Mouse (Mus musculus) neural tube, embryonic 13.5 days (tissue): Measurements from ENCODE around the gene Sephs1. TPM values are rescaled to one million over a fixed set of nuclear protein-coding genes. Genes with fewer than 3 reads are reported as not detected.

Experiments
- ATAC-seq: fragments of 200-750 bp; cut with Nextera tagmentation; 2 replicates; pipeline ENCODE4 v1.8.0; 2017; ENCODE audit warnings: low read depth, mild to moderate bottlenecking, moderate TSS enrichment, moderate library complexity
- H3K27ac ChIP-seq: fragments of 300-500 bp; sonication (generic); replicated peaks from 2 replicates; pipeline ENCODE4 v1.5.1; 2015; ENCODE audit warnings: moderate library complexity, mild to moderate bottlenecking, inconsistent platforms
- H3K27me3 ChIP-seq: fragments of 300-500 bp; sonication (generic); 2 replicates; pipeline ENCODE4 v1.6.1; 2015; ENCODE audit warnings: mild to moderate bottlenecking, inconsistent platforms
- H3K36me3 ChIP-seq: fragments of 300-500 bp; sonication (generic); 2 replicates; pipeline ENCODE4 v1.6.1; 2015; ENCODE audit warnings: mild to moderate bottlenecking, inconsistent platforms
- H3K4me1 ChIP-seq: fragments of 300-500 bp; sonication (generic); replicated peaks from 2 replicates; pipeline ENCODE4 v1.6.1; 2015; ENCODE audit warnings: inconsistent platforms
- H3K4me2 ChIP-seq: fragments of 300-500 bp; sonication (generic); 2 replicates; pipeline ENCODE4 v1.6.1; 2015; ENCODE audit warnings: inconsistent platforms, mild to moderate bottlenecking, moderate library complexity
- H3K4me3 ChIP-seq: fragments of 300-500 bp; sonication (generic); 2 replicates; pipeline ENCODE4 v1.5.1; 2015; ENCODE audit warnings: mild to moderate bottlenecking, inconsistent platforms
- H3K9ac ChIP-seq: fragments of 300-500 bp; sonication (generic); 2 replicates; pipeline ENCODE4 v1.6.1; 2015; ENCODE audit warnings: moderate library complexity, mild to moderate bottlenecking, inconsistent platforms
- H3K9me3 ChIP-seq: fragments of 300-500 bp; sonication (generic); 2 replicates; pipeline ENCODE4 v1.6.1; 2016; ENCODE audit warnings: inconsistent platforms
- WGBS: fragments of 180-500 bp; shearing (Covaris S2); methylation state at CpG from one replicate; pipeline ENCODE4 v1.1.7; 2015; 5-methylcytosine and 5-hydroxymethylcytosine counted together
- polyA plus RNA-seq: library from polyadenylated mRNA; unstranded; fragments of >200 nt; fragmentation: Nextera tagmentation; extraction: Ambion mirVana; gene quantifications from 2 replicates; pipeline ENCODE4 v1.2.1, GENCODE M21; 2015

The Sephs1 gene
- polyA plus RNA-seq, 1 experiment from 2014 or later = 62.5 TPM

DNA sequence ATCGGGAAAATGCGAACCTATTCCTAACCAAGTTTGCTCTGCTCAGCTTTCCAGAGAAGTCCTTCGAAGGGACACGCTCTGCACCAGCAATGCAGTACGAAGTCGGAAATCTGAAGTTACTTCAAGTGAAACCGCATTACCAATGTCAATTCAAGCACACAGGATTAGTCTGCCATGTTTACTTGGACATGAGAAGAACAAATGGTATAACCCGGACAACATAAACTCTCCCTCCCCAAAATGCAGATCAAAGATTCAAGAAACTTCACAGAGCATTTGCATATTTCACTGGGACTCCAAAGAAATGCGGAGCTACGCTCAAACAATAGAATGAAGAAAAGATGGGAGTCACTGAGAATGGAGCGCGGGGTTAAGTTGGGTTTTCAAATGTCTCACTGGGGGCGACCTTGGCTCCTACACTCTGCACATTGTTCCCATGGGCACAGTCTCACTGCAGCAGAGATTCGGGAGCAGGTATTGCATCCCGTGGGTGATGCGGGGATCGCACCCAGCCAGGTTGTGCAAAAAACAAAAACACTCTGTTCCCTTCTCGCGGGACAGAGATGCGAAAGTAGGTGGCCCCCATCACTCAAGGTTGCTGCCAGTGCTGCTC is 521 bp upstream of the Sephs1 start:
- WGBS = 2% methylated on average over 20 of the region's 20 CpGs

GRCm38 (mm10) chr2:4882249-4882791 is 956 bp downstream of the Sephs1 start:
- Histone ChIP-seq H3K27ac (peak overlapping the region; percentile 100), H3K4me2 (peak overlapping the region; percentile 83), H3K9me3 (no peaks in the 10 kb centered on the region), H3K9ac (peak overlapping the region; percentile 98), H3K27me3 (no peaks in the 10 kb centered on the region), H3K4me3 (peak overlapping the region; percentile 82), H3K4me1 (peaks cover 25% of the 10 kb centered on the region), H3K36me3 (peaks cover 24% of the 10 kb centered on the region)
- peak; percentile 68 for ATAC-seq
- WGBS = under 1% methylated on average over 48 of the region's 63 CpGs

More for the DNA sequence above, 521 bp upstream of the Sephs1 start:
- Histone ChIP-seq H3K27ac (peak overlapping the region; percentile 100), H3K9me3 (no peaks in the 10 kb centered on the region), H3K36me3 (peaks cover 9% of the 10 kb centered on the region), H3K4me1 (peaks cover 25% of the 10 kb centered on the region), H3K4me2 (peak overlapping the region; percentile 83), H3K9ac (peak overlapping the region; percentile 98), H3K27me3 (no peaks in the 10 kb centered on the region), H3K4me3 (peak overlapping the region; percentile 82)
- peak; percentile 32 for ATAC-seq

- ATAC-seq = no peak
- H3K27ac ChIP-seq = peak overlapping the region; percentile 100
- peaks cover 25% of the 10 kb centered on the region for H3K4me1 ChIP-seq
- H3K36me3 ChIP-seq = peaks cover 32% of the 10 kb centered on the region
- peak overlapping the region; percentile 82 for H3K4me3 ChIP-seq
- peak overlapping the region; percentile 98 for H3K9ac ChIP-seq
- H3K4me2 ChIP-seq = peak overlapping the region; percentile 83
- H3K27me3 ChIP-seq = no peaks in the 10 kb centered on the region
- H3K9me3 ChIP-seq = no peaks in the 10 kb centered on the region
- under 1% methylated on average over 18 of the region's 18 CpGs for WGBS
Measured at GRCm38 (mm10) chr2:4883009-4883704, 1.8 kb downstream of the Sephs1 start.

- H3K9me3 ChIP-seq = no peaks in the 10 kb centered on the region
- WGBS = 93% methylated on average over 6 of the region's 6 CpGs
- H3K27ac ChIP-seq = no peak overlapping the region
- ATAC-seq = no peak
- H3K9ac ChIP-seq = no peak overlapping the region
- no peak overlapping the region for H3K4me2 ChIP-seq
- no peak overlapping the region for H3K4me3 ChIP-seq
- peaks cover 67% of the 10 kb centered on the region for H3K36me3 ChIP-seq
- no peaks in the 10 kb centered on the region for H3K27me3 ChIP-seq
- peaks cover 15% of the 10 kb centered on the region for H3K4me1 ChIP-seq
Measured at GRCm38 (mm10) chr2:4886896-4887295, 5.5 kb downstream of the Sephs1 start.

- 82% methylated on average over 2 of the region's 2 CpGs for WGBS
- no peak for ATAC-seq
- H3K9ac ChIP-seq = no peak overlapping the region
- no peaks in the 10 kb centered on the region for H3K4me1 ChIP-seq
- H3K9me3 ChIP-seq = no peaks in the 10 kb centered on the region
- H3K36me3 ChIP-seq = peaks cover 89% of the 10 kb centered on the region
- H3K4me3 ChIP-seq = no peak overlapping the region
- no peaks in the 10 kb centered on the region for H3K27me3 ChIP-seq
- no peak overlapping the region for H3K27ac ChIP-seq
- H3K4me2 ChIP-seq = no peak overlapping the region
Measured at GRCm38 (mm10) chr2:4895598-4895997, 14.2 kb downstream of the Sephs1 start.

GRCm38 (mm10) chr2:4896970-4897369 is 15.6 kb downstream of the Sephs1 start:
- Histone ChIP-seq H3K4me1 (no peaks in the 10 kb centered on the region), H3K9ac (no peak overlapping the region), H3K36me3 (peaks cover 91% of the 10 kb centered on the region), H3K4me2 (no peak overlapping the region), H3K27ac (no peak overlapping the region), H3K27me3 (no peaks in the 10 kb centered on the region), H3K9me3 (no peaks in the 10 kb centered on the region), H3K4me3 (no peak overlapping the region)
- 93% methylated on average over 4 of the region's 4 CpGs for WGBS
- no peak for ATAC-seq

DNA sequence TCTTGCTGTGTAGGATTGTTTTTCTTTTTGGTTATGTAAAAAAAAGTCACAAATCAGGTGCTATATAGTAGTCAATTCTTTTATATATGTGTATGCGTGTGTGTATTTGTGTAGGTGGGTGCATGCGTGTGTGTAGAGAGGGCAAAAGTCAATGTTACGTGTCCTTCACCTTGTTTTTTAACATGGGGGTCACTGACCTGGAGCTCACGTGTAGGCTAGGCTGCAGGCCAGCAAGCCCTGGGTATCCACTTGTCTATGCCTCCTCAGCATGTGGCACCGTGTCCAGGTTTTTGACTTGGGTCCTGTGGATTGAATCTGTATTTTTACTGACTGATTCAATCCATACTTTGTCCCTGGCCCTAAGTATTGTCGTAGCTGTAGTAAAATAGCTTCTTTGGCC is 19.3 kb downstream of the Sephs1 start:
- H3K4me2 ChIP-seq = no peak overlapping the region
- no peaks in the 10 kb centered on the region for H3K4me1 ChIP-seq
- H3K27me3 ChIP-seq = no peaks in the 10 kb centered on the region
- no peak for ATAC-seq
- H3K36me3 ChIP-seq = peaks cover 76% of the 10 kb centered on the region
- no peak overlapping the region for H3K4me3 ChIP-seq
- 94% methylated on average over 6 of the region's 6 CpGs for WGBS
- no peak overlapping the region for H3K9ac ChIP-seq
- H3K27ac ChIP-seq = no peak overlapping the region
- no peaks in the 10 kb centered on the region for H3K9me3 ChIP-seq

- Histone ChIP-seq H3K9me3 (no peaks in the 10 kb centered on the region), H3K4me1 (no peaks in the 10 kb centered on the region), H3K27ac (no peak overlapping the region), H3K4me3 (no peak overlapping the region), H3K9ac (no peak overlapping the region), H3K4me2 (no peak overlapping the region), H3K27me3 (no peaks in the 10 kb centered on the region), H3K36me3 (peaks cover 76% of the 10 kb centered on the region)
- no peak for ATAC-seq
- WGBS = 96% methylated on average over 5 of the region's 5 CpGs
Measured at GRCm38 (mm10) chr2:4902346-4902745, 21.0 kb downstream of the Sephs1 start.

- no peak overlapping the region for H3K4me3 ChIP-seq
- peaks cover 49% of the 10 kb centered on the region for H3K36me3 ChIP-seq
- ATAC-seq = no peak
- H3K9ac ChIP-seq = no peak overlapping the region
- H3K27ac ChIP-seq = no peak overlapping the region
- H3K27me3 ChIP-seq = no peaks in the 10 kb centered on the region
- H3K4me1 ChIP-seq = no peaks in the 10 kb centered on the region
- WGBS = 94% methylated on average over 6 of the region's 6 CpGs
- H3K4me2 ChIP-seq = no peak overlapping the region
- H3K9me3 ChIP-seq = no peaks in the 10 kb centered on the region
Measured at GRCm38 (mm10) chr2:4907120-4907519, 25.8 kb downstream of the Sephs1 start.

GRCm38 (mm10) chr2:4907916-4908315 is 26.6 kb downstream of the Sephs1 start:
- no peak overlapping the region for H3K9ac ChIP-seq
- H3K27ac ChIP-seq = no peak overlapping the region
- peaks cover 46% of the 10 kb centered on the region for H3K36me3 ChIP-seq
- no peak overlapping the region for H3K4me2 ChIP-seq
- H3K9me3 ChIP-seq = no peaks in the 10 kb centered on the region
- H3K4me3 ChIP-seq = no peak overlapping the region
- no peaks in the 10 kb centered on the region for H3K27me3 ChIP-seq
- no peaks in the 10 kb centered on the region for H3K4me1 ChIP-seq
- no peak for ATAC-seq
- WGBS = 92% methylated on average over 7 of the region's 7 CpGs

DNA sequence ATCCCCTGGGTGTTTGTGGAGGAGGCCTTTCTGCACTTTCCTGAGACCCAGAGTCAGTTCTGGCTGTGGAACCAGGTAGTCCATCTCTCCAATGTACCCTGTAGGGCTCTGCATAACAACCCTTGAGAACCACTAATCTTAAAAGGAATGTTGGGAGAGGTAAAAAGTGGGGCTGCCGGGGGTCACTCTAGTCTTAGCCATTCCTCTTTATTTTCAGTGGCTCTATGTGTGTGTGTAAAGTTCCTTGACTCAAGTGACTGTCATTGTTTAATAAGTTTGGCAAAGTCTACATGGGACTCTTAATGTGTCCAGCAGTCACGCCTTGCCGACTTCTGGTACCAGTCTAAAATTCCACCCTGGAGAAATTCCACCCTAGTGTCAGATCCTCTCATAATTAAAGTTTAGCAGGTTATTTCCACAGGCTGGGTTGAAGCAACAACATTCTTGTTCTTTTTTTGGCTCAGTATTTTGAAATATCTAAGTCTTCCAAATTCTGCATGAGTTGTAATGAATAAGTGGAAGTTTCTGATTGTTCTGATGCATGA is 27.5 kb downstream of the Sephs1 start:
- 91% methylated on average over 3 of the region's 3 CpGs for WGBS
- no peak overlapping the region for H3K9ac ChIP-seq
- H3K4me2 ChIP-seq = no peak overlapping the region
- H3K36me3 ChIP-seq = peaks cover 46% of the 10 kb centered on the region
- H3K4me3 ChIP-seq = no peak overlapping the region
- H3K27ac ChIP-seq = no peak overlapping the region
- no peaks in the 10 kb centered on the region for H3K27me3 ChIP-seq
- no peak for ATAC-seq
- no peaks in the 10 kb centered on the region for H3K4me1 ChIP-seq
- H3K9me3 ChIP-seq = no peaks in the 10 kb centered on the region

DNA sequence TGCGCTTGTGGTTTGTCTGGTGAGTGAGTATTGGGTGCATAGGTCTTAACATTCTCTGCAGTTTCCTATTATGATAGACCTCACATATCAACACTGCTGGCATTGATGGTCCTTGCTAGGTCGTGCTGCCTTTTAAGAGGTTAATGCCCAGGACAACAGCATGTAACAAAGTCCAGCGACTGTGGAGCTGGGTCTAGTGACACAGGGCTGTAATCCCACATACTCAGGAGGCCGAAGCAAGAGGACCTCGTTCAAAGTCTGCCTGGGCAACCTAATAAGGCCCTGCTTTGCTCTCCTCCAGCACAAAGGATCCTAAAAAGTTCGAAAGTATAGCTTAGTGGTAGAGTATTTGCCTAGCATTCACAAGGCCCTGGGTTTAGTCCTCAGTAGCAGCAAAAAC is 28.5 kb downstream of the Sephs1 start:
- H3K27ac ChIP-seq = no peak overlapping the region

More for the DNA sequence above, 28.5 kb downstream of the Sephs1 start:
- WGBS = 71% methylated on average over 6 of the region's 6 CpGs
- Histone ChIP-seq H3K27me3 (no peaks in the 10 kb centered on the region), H3K4me3 (no peak overlapping the region), H3K4me1 (no peaks in the 10 kb centered on the region), H3K36me3 (peaks cover 42% of the 10 kb centered on the region), H3K9ac (no peak overlapping the region), H3K4me2 (no peak overlapping the region), H3K9me3 (no peaks in the 10 kb centered on the region)
- no peak for ATAC-seq
